Mouse (Mus musculus) retina, embryonic 14.5 days (tissue): Measurements from ENCODE around the gene Sowaha.
"Not testable (repeated sequence)": the region's sequence is repeated elsewhere in the genome, so short reads cannot be mapped to it uniquely, and the experiment has no call there.

Experiments
- DNase-seq: peaks from one replicate; pipeline ENCODE4 v3.0.0-alpha.2; 2015; ENCODE audit warnings: low spot score

Sowaha gene

GRCm38 (mm10) chr11:53436338-53436737 lies 43.7 kb downstream of the Sowaha start:
- DNase-seq, result no peak

- DNase-seq, result no peak
Observed at GRCm38 (mm10) chr11:53435504-53435903, 44.6 kb downstream of the Sowaha start.

DNA sequence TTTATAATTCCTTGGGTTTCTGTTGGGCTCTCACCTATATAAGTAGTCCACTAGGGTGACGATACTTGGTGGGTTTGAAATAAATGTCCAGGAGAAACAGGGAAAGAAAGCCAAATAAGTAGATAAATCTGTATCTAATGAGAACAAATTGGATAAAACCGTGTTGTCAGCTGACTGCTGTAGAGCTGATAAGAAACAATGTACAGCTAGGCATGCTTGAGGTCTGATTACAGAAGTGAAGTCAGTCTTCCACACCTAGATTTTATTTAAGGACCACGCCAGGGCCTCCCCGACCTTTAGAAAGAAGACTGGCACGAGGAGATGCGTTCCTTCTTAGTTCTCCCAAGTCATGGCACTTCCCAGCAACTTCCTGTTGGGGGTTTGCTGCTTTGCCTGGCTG lies 47.0 kb downstream of the Sowaha start:
- DNase-seq, result no peak

DNA sequence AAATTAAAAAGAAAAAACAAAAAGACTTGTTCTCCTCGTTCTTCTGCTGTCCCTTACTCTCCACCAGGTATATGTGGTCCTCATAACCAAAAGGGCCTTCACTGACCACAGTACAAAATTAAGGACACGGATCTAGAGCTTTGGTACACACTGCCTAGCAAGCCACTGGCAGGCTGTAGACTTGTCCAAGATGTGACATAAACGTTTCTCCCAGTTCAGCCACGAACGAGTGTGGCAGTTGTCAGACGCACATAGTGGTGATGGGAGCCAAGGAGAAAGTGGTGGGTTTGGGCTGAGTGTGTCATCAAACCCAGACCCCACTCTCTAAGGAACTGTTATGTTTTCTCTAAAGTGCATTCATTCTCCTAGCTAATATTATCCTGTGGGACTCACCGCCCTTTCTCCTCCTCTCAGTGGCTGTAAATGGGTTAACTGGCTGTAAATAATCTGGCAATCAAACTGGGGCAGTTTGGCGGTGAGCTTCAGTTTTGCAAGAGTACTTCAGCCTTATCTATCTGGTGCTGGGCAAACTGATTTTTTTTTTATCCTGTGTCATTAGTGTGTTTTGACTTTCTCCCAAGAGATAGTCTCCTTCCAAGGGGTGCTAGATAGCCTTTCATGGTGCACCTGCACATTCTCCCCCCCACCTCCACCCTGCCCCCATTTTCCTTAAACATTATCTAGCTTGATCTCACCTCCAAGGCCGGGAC lies 48.6 kb downstream of the Sowaha start:
- DNase-seq, result no peak

- peak; percentile 100 for DNase-seq
Observed at GRCm38 (mm10) chr11:53430670-53431346, 49.3 kb downstream of the Sowaha start, which contains the start of the genes Uqcrq and Gdf9. Gene Uqcrq (minus strand): TSS chr11:53430831. Gene Gdf9 (plus strand): TSS chr11:53431023.

GRCm38 (mm10) chr11:53430300-53430669 lies 49.8 kb downstream of the Sowaha start:
- DNase-seq, result no peak

DNA sequence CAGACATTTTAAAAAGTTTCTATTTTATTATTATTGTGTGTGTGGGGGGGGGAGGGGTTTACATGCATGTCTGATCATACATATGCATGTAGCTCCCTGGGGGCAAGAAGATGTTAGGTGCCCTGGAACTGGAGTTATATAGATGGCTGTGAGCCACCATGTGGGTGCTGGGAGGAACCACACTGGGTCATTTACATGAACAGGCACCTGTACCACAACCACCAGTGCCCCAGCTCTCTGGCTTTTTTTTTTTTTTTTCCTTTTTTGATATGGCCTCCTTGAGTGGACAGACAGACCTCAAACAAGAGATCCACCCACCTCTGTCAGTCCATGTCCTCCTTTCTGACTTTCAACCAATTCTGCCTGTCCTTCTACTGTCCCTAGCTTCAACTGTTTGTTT lies 50.9 kb downstream of the Sowaha start:
- no peak for DNase-seq

DNA sequence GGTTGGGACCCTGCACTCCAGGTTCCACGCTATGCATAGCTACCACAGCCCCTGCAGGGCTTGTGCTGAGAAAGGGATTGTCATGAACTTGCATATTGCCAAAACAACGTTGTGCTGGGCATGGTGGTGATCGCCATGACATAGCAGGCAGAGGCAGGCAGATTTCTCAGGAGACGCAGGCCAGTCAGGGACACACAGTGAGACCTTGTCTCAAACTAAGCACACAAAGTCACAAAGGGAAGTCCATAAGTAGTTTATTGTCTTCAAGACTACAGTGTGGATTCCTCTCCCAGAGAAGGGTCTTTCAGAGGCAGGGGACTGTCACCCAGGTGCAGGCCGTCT lies 51.4 kb downstream of the Sowaha start:
- no peak for DNase-seq

DNA sequence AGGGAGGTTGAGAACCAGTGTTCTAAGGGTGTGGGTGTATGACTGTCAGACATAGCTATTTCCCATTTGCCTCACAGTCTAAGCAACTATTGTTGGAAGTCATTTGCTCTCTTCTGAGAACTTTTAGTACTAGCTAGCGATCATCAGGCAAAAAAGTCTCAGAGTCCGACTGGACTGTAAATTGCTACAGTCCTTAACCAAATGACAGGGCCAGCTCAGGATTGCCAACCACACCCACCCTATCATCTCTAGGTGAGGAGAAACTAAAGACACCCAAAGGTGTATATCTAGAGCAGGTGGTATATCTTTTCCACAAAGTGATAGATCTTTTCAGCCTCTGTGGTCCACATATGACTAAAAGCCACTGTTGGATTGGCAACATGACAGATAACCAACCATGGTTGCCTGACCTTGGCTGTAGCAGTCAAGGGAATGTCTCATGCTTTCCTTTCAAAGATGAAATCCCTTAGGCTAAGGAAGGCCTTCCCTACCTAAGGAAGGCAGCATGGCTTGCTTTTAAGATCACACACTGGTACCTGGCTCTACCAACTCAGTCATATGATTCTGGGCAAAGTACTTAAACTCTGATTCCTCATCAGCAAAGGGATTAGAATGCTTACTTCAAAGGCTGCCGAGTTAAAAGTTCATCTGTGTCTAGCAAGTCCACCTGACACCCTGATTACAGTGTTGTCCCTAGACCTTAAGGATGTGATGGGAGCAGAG lies 51.9 kb downstream of the Sowaha start:
- DNase-seq, result no peak

- not testable (repeated sequence) for DNase-seq
Observed at GRCm38 (mm10) chr11:53426914-53427313, 53.2 kb downstream of the Sowaha start.
